Mouse (Mus musculus): ENCODE measurements around the gene Efna1. TPM values are rescaled to one million over a fixed set of nuclear protein-coding genes. Genes with fewer than 3 reads are reported as not detected.

Gene Efna1
- polyA plus RNA-seq, 1 experiment from 2014 or later = 58.8 TPM

DNA sequence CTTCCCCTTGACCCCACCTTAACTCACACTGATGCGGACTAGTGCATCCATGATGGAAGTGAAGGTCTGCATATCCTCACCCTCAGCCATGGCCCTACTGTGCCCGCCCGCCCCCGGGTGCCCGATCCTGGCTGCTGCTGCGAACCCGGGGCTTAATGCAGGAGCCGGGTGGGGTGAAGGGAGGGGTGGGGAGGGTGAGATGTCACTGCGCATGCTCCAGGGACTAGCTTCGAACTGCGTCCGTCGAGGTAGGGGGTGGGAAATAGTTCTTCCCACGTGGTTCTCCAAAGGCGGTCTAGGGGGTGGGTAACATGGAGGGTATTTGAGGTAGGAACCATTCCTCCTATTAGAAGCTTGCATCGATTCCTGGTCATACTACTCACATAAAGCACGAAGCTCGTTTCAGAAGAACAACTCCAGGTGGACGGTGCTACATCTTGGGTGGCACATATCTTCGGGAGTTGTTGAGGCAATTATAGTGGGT is 35.2 kb downstream of the Efna1 start, which contains the start of gene Krtcap2:
Krtcap2 (plus strand) TSS at position 279 of the 484 bp plus-strand sequence.
- WGBS = 4% methylated on average over 20 of the region's 20 CpGs
- Histone ChIP-seq H3K9ac (ENCODE audit: low read depth, low read length) (peak within 1 kb of the TSS; percentile 81), H3K9me3 (ENCODE audit: control insufficient read depth, low read length) (no peaks in the 10 kb centered on the region), H3K36me3 (ENCODE audit: control insufficient read depth, insufficient read depth, low read length) (peaks cover 13% of the 10 kb centered on the region), H3K27ac (ENCODE audit: low read depth, low read length) (peak within 1 kb of the TSS; percentile 65; the same call in 1 of the 2 replicates), H3K4me3 (ENCODE audit: low read length) (peak within 1 kb of the TSS; percentile 75), H3K4me2 (replicated peaks; ENCODE audit: low read depth, low read length) (peak within 1 kb of the TSS; percentile 80), H3K4me1 (ENCODE audit: control insufficient read depth, insufficient read depth, low read length) (peaks cover 32% of the 10 kb centered on the region), H3K27me3 (ENCODE audit: control insufficient read depth, insufficient read depth, low read length) (no peaks in the 10 kb centered on the region)
- ATAC-seq (ENCODE audit: low FRiP score, low TSS enrichment) = peak; percentile 16; the same call in 1 of the 2 replicates

DNA sequence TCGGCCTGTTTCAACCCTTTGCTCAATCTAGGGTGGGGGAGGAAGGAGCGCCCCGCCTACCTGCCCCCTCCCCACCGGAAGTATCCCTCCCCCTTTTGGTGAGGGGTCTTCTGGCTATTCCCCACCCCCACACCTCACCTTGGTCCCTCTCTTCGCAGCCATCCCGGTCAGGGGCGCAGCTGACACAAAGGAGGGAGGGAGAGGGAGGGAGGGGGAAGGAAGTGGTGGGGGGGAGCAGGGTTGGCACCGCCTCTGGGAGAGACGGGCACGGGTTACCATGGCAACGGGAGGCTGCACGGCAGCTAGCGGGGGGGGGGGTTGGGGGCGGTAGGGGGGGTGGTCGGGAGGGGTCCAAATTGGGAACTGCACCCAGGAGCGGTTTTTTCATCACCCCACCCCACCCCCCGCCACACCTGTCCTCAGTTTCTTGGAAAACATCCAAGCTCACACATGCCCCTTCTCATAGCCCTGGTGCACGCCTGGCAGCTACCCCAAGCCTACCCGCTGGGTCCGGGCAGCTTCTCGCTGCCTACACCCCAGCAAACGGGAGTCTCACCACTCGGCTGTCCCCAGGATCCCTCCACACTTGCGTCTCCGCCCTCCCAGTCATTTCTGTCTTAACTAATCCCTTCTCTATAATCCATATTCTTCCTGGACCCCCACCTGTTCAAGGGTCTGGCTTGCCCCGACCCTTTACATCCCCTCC is 35.8 kb downstream of the Efna1 start:
- Histone ChIP-seq H3K9ac (ENCODE audit: low read depth, low read length) (peak overlapping the region; percentile 42), H3K4me3 (ENCODE audit: low read length) (peak overlapping the region; percentile 75), H3K36me3 (ENCODE audit: control insufficient read depth, insufficient read depth, low read length) (peaks cover 13% of the 10 kb centered on the region), H3K9me3 (ENCODE audit: control insufficient read depth, low read length) (no peaks in the 10 kb centered on the region), H3K27me3 (ENCODE audit: control insufficient read depth, insufficient read depth, low read length) (no peaks in the 10 kb centered on the region), H3K27ac (ENCODE audit: low read depth, low read length) (peak overlapping the region; percentile 55; the same call in 1 of the 2 replicates), H3K4me2 (replicated peaks; ENCODE audit: low read depth, low read length) (peak overlapping the region; percentile 80), H3K4me1 (ENCODE audit: control insufficient read depth, insufficient read depth, low read length) (peaks cover 29% of the 10 kb centered on the region)
- 2% methylated on average over 19 of the region's 26 CpGs for WGBS
- ATAC-seq (ENCODE audit: low FRiP score, low TSS enrichment) = peak; percentile 19; the same call in 1 of the 2 replicates

DNA sequence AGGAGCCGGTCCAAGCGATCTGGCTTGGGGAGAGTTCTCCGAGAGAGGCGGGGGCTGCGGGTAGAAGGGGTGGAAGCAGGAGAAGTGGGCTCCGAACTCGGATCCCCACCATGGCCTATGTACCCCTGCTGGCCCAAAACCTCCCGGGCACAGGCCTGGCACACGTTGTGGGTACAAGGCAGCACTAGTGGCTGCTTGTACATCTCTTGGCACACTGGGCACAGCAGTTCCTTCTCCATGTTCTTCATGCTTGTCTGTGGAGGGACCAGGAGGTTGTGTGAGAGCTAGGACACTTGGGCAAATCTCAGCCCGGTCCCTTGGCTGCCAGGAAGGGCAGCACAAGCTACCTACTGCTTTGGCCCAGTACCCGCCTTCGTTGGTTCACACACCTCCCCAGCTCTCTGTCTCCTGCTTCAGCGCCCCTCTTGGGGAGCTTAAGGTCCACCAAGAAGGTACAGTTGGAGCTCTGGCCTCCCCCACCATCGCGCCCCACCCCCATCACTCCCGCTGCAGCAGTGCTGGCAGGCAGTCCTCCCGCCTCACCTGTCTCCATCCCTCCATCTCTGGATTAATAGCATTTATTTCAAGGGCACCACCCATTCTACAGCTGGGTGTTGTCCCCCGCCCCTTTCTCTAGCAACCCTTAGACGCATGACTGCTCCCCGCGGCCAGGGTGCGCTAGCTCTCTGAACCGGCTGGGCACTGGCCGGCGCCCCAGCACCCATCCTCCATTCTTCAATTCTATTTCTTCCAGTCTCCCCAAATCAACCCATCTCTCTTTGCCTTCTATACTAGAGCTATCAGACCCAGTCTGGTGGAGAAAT is 36.6 kb downstream of the Efna1 start:
- peaks cover 9% of the 10 kb centered on the region for H3K36me3 ChIP-seq (ENCODE audit: control insufficient read depth, insufficient read depth, low read length)
- peak; percentile 8; the same call in 1 of the 2 replicates for ATAC-seq (ENCODE audit: low FRiP score, low TSS enrichment)
- H3K27ac ChIP-seq (ENCODE audit: low read depth, low read length) = peak overlapping the region; percentile 55; the same call in 1 of the 2 replicates
- H3K4me3 ChIP-seq (ENCODE audit: low read length) = peak overlapping the region; percentile 75
- WGBS = 9% methylated on average over 25 of the region's 25 CpGs
- peaks cover 29% of the 10 kb centered on the region for H3K4me1 ChIP-seq (ENCODE audit: control insufficient read depth, insufficient read depth, low read length)
- peak overlapping the region; percentile 80 for H3K4me2 ChIP-seq (replicated peaks; ENCODE audit: low read depth, low read length)
- no peaks in the 10 kb centered on the region for H3K27me3 ChIP-seq (ENCODE audit: control insufficient read depth, insufficient read depth, low read length)
- H3K9me3 ChIP-seq (ENCODE audit: control insufficient read depth, low read length) = no peaks in the 10 kb centered on the region
- peak overlapping the region; percentile 42; the same call in 1 of the 2 replicates for H3K9ac ChIP-seq (ENCODE audit: low read depth, low read length)

DNA sequence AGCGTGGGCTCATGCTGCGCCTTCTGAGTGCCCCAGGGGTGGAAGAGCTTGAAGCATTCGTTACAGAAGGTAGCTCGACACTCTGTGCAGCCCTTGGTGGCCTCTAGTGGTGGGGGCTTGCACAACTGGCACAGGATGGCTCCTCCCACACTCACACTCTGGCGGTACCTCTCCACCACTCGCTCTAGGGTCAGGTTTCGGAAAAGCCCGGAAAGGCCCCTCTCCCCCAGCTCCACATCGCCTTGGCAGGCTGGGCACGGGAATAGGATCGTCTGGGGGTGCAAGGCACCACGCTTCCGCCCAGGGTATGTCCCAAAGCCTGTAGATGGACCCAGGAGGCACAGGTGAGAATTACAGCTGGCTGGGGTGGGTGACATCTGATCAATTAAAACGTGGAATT is 37.3 kb downstream of the Efna1 start:
- peak overlapping the region; percentile 75; the same call in 1 of the 2 replicates for H3K4me3 ChIP-seq (ENCODE audit: low read length)
- no peak overlapping the region for H3K9ac ChIP-seq (ENCODE audit: low read depth, low read length)
- ATAC-seq (ENCODE audit: low FRiP score, low TSS enrichment) = peak; percentile 53
- no peaks in the 10 kb centered on the region for H3K27me3 ChIP-seq (ENCODE audit: control insufficient read depth, insufficient read depth, low read length)
- 9% methylated on average over 14 of the region's 14 CpGs for WGBS
- peaks cover 30% of the 10 kb centered on the region for H3K4me1 ChIP-seq (ENCODE audit: control insufficient read depth, insufficient read depth, low read length)
- H3K9me3 ChIP-seq (ENCODE audit: control insufficient read depth, low read length) = no peaks in the 10 kb centered on the region
- peak overlapping the region; percentile 80 for H3K4me2 ChIP-seq (replicated peaks; ENCODE audit: low read depth, low read length)
- H3K36me3 ChIP-seq (ENCODE audit: control insufficient read depth, insufficient read depth, low read length) = peaks cover 5% of the 10 kb centered on the region
- no peak overlapping the region for H3K27ac ChIP-seq (ENCODE audit: low read depth, low read length)

DNA sequence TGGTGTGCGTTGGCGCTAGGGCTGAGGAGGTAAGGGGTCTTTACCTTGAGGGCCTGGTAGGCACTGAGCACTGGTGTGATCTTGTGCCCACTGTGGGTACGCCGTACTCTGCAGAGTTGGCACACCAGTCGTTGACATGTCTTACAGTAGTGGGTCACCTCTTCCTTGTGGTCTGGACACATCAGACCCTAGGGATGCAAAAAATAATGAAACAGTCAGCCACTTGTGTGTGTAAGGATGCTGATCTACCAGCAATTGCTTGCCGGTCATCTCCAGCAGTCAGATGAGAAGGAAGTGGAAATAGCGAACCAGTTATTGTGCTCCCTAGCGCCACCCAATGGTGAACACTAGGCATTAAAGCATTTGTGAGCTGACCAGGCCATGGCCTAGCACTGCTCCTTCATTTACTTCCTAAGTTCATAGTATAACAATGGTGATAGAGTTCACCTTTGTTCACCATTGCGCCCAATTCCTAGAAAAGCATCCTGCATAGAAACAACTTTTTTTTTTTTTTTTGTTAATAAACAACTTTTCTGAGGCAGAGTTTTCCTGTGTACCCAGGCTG is 38.5 kb downstream of the Efna1 start:
- H3K4me2 ChIP-seq (replicated peaks; ENCODE audit: low read depth, low read length) = no peak overlapping the region
- no peak overlapping the region for H3K9ac ChIP-seq (ENCODE audit: low read depth, low read length)
- ATAC-seq (ENCODE audit: low FRiP score, low TSS enrichment) = no peak
- no peak overlapping the region for H3K4me3 ChIP-seq (ENCODE audit: low read length)
- no peaks in the 10 kb centered on the region for H3K27me3 ChIP-seq (ENCODE audit: control insufficient read depth, insufficient read depth, low read length)
- no peaks in the 10 kb centered on the region; the same call in 1 of the 2 replicates for H3K36me3 ChIP-seq (ENCODE audit: control insufficient read depth, insufficient read depth, low read length)
- no peaks in the 10 kb centered on the region for H3K9me3 ChIP-seq (ENCODE audit: control insufficient read depth, low read length)
- WGBS = 76% methylated on average over 9 of the region's 9 CpGs
- H3K4me1 ChIP-seq (ENCODE audit: control insufficient read depth, insufficient read depth, low read length) = peaks cover 25% of the 10 kb centered on the region
- no peak overlapping the region for H3K27ac ChIP-seq (ENCODE audit: low read depth, low read length)

DNA sequence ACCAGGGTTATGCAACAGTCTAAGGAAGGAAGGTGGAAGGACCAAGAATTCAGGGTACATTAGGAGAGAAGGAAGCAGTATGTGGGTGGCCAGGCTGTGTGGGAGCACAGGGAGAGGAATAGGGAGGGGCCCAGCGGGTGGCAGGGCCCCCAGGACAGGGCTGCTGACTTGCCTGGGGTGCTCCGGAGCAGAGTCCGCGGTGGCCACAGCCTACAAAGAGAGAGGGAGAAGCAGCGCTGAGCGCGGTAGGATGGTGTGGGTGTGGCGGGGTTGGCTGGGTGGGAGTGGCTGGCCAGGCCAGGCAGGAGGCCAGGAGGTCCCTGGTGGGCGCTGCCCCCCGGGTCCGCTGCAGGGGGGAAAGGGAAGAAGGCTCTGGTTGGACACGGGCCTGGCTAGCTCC is 42.4 kb downstream of the Efna1 start:
- 0 out of 2 replicates have a peak, but pooled peaks cover 3% of the 10 kb centered on the region for H3K4me1 ChIP-seq (ENCODE audit: control insufficient read depth, insufficient read depth, low read length)
- 42% methylated on average over 8 of the region's 12 CpGs for WGBS
- H3K27me3 ChIP-seq (ENCODE audit: control insufficient read depth, insufficient read depth, low read length) = no peaks in the 10 kb centered on the region
- H3K27ac ChIP-seq (ENCODE audit: low read depth, low read length) = no peak overlapping the region
- H3K9ac ChIP-seq (ENCODE audit: low read depth, low read length) = no peak overlapping the region
- no peaks in the 10 kb centered on the region; the same call in 1 of the 2 replicates for H3K36me3 ChIP-seq (ENCODE audit: control insufficient read depth, insufficient read depth, low read length)
- no peaks in the 10 kb centered on the region for H3K9me3 ChIP-seq (ENCODE audit: control insufficient read depth, low read length)
- no peak overlapping the region for H3K4me2 ChIP-seq (replicated peaks; ENCODE audit: low read depth, low read length)
- no peak for ATAC-seq (ENCODE audit: low FRiP score, low TSS enrichment)
- H3K4me3 ChIP-seq (ENCODE audit: low read length) = no peak overlapping the region

DNA sequence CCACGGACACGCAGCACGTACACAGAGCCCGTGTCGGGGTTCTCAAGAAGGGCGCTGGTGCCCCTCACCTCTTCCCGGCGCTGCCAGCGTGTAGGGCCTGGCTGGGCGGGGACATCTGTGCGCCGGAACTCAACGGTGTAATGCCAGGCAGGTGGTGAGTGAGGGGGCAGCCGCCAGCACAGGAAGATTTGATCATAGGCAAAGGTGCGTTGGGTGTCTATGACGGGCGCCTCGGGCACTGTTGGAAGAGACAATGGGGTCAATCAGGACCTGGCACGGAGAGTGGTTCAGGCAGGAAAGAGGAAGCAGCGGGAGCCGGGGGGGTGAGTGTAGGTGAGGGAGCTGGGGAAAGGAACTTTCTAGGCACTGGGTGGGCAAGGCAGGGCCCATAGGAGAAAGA is 43.3 kb downstream of the Efna1 start:
- Histone ChIP-seq H3K27me3 (ENCODE audit: control insufficient read depth, insufficient read depth, low read length) (no peaks in the 10 kb centered on the region), H3K36me3 (ENCODE audit: control insufficient read depth, insufficient read depth, low read length) (no peaks in the 10 kb centered on the region; the same call in 1 of the 2 replicates), H3K9me3 (ENCODE audit: control insufficient read depth, low read length) (no peaks in the 10 kb centered on the region), H3K4me2 (replicated peaks; ENCODE audit: low read depth, low read length) (no peak overlapping the region), H3K4me3 (ENCODE audit: low read length) (no peak overlapping the region), H3K4me1 (ENCODE audit: control insufficient read depth, insufficient read depth, low read length) (0 out of 2 replicates have a peak, but pooled peaks cover 3% of the 10 kb centered on the region), H3K27ac (ENCODE audit: low read depth, low read length) (no peak overlapping the region), H3K9ac (ENCODE audit: low read depth, low read length) (no peak overlapping the region)
- WGBS = 89% methylated on average over 21 of the region's 21 CpGs
- ATAC-seq (ENCODE audit: low FRiP score, low TSS enrichment) = no peak

DNA sequence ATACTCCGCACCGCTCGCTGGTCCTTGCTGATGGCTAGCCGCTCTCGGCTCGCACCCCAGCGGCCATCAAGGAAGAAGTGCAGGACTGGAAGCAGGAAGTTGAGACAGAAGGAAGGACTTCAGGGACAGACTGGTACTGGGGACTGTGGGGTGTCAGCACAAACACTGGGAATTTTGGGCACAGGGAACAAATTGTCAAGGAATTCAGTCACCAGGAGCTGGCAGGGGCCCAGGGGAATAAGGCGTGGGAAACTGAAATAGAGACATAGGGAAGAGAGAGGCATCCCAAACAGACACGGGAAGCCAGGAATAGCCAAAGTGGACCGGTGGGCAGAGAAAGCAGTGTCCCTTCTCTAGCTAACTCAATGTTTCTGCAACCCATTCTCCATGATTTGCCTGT is 44.4 kb downstream of the Efna1 start:
- no peak for ATAC-seq (ENCODE audit: low FRiP score, low TSS enrichment)
- WGBS = 89% methylated on average over 10 of the region's 10 CpGs
- no peak overlapping the region for H3K9ac ChIP-seq (ENCODE audit: low read depth, low read length)

More for the DNA sequence above, 44.4 kb downstream of the Efna1 start:
- H3K36me3 ChIP-seq (ENCODE audit: control insufficient read depth, insufficient read depth, low read length) = no peaks in the 10 kb centered on the region; the same call in 1 of the 2 replicates
- H3K9me3 ChIP-seq (ENCODE audit: control insufficient read depth, low read length) = no peaks in the 10 kb centered on the region
- H3K27ac ChIP-seq (ENCODE audit: low read depth, low read length) = no peak overlapping the region
- 0 out of 2 replicates have a peak, but pooled peaks cover 3% of the 10 kb centered on the region for H3K4me1 ChIP-seq (ENCODE audit: control insufficient read depth, insufficient read depth, low read length)
- no peak overlapping the region for H3K4me3 ChIP-seq (ENCODE audit: low read length)
- H3K27me3 ChIP-seq (ENCODE audit: control insufficient read depth, insufficient read depth, low read length) = no peaks in the 10 kb centered on the region
- H3K4me2 ChIP-seq (replicated peaks; ENCODE audit: low read depth, low read length) = no peak overlapping the region
